Mouse (Mus musculus) olfactory bulb, adult 2 months (tissue): ENCODE results near the gene Maneal.

Experiments
- CTCF ChIP-seq: fragments of 200-500 bp; IDR thresholded peaks from 2 replicates; pipeline ENCODE4 v1.5.1; 2012; ENCODE audit warnings: low read depth, mild to moderate bottlenecking, low read length, moderate library complexity; ENCODE audit not compliant: insufficient read depth
- POLR2A ChIP-seq: fragments of 200-500 bp; IDR thresholded peaks from 2 replicates; pipeline ENCODE4 v1.6.1; 2012; ENCODE audit warnings: mild to moderate bottlenecking, low read depth, low read length, moderate library complexity; ENCODE audit not compliant: insufficient read depth

DNA sequence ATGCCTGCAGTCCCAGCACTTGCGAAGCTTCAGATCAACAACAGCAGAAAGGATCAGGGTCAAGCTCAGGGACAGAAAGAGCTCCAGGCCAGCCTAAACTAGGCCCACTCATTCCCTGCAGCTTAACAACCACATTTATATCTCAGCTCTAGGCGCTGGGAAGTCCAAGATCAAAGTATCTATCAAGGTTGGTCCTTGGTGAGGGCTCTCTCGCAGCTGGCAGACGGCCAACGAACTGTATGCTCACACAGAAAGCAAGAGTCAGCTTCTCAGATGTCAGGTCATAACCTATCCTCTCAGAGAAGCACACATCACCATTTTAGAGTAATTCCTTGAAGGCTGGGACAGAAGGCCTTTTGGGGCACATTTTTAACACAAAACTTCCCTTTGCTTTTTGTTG lies 3.6 kb downstream of the Maneal start:
- TF ChIP-seq POLR2A (no peak), CTCF (no peak)
